Mouse (Mus musculus) lung, postnatal 36 days (tissue): ENCODE measurements around the gene Myo3b.

Source experiments
- DNase-seq: peaks from one replicate; pipeline ENCODE4 v3.0.0; 2022; ENCODE audit warnings: mixed read lengths

Gene Myo3b

DNA sequence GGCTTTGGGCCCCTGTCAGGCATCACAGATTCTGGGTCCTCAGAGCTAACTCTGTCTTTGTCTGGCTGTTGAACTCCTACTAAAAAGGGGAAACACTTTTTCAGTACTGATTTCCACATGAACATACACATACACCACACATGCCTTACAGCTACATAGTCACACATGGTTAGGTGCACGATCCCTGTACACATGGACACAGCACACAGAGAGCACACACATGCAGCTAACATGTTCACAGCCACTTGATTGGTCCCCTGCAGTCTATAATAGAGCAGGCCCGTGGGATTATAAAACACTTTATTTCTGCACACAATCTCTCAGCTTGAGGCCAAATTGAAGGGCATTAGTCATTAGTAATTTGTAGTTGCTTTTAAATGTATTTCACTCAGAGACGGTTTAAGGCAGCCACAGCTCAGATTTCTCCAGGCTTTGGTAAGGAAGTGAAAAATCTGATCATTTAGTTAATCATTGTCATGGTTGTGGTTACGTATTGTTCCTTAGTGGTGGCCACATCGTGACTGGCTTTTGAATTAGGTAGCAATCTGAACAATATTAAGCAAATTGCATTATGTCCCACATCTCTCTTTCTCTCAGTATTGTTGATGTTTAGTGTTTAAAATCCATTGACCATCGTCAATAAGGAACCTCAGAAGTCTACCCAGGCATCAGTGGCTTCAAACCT lies 27.6 kb downstream of the Myo3b start:
- no peak for DNase-seq

DNA sequence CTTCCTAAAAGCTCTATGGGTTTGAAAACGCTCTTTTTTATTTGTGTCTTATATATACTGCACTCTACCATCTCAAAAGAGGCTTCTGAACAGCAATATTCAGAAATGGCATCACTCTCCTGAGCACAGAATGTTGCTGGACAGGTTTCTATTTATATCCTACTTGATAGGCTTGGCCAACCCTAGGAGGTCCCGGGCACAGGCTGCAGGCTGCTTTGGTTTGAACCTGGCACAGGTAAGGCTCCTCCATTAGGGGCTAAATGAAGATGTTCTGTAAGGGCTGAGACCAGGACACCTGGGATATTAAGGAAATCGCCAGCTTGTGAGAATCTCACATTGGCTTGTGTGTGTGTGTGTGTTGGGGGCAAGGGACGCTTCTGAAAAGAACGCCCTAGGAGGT lies 30.9 kb downstream of the Myo3b start:
- peak; percentile 52 for DNase-seq

DNA sequence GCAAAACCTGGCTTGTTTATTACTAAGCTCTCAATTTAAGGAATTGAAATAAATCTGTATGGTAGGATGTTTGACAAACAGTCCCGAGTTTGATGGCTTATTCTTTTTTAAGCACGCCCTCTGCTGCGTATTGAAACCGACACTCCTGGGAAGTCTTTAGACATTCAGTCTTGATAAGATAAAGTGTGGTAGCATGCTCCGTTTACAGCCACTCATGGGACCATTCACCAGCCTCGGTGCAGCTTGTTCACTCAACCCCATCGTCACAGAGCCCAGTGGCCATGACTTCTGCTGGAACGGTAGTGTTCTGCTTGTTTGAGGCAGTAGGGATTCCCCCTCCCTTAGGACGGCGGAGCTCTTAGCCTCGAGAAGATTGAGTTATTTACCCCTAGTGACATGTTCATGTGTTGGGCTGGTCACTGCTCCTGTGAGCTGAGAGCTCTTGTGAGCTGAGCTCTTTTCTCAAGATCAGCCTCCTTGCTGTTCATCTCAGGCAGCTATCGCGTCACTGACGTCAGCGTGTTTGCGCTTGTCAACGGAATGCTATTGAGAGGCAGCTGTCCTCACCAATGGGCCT lies 44.6 kb downstream of the Myo3b start:
- DNase-seq = peak; percentile 32

- DNase-seq = peak; percentile 47
Measured at GRCm38 (mm10) chr2:70091261-70091660, 52.3 kb downstream of the Myo3b start.

DNA sequence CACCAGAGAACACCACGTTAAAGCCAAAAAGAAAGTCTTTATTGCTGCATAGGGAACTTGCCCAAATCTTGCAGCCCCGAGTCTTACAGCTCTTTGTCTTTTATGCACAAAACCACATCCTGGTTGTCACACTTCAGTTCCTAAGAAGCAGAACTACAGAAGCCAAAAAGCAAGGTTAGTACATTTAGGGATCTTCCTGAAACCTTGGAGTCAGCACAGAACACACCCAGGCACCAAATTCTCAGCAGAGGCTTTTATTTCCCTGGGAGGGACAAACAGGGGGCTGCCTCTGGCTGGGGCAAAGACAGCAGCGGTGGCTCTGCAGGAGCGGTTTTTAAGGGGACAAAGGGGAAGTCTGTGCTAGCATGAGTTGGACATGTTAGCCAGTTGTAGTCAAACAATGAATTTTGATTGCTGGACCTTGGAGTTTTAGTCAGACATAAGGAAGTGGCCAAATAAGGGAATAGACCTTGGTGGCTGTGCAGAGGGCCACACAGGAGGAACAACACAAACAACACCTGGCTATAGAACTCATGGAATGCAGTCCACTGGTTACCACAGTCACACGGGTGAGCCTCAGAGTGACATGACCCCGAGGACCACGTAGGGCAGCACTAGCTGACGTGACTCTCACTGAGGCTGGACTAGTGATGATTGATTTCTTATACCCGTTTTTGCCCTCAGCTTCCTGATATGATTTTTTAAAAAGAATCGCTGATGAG lies 53.0 kb downstream of the Myo3b start:
- DNase-seq = peak; percentile 54

GRCm38 (mm10) chr2:70092665-70093064 lies 53.7 kb downstream of the Myo3b start:
- peak; percentile 19 for DNase-seq

DNA sequence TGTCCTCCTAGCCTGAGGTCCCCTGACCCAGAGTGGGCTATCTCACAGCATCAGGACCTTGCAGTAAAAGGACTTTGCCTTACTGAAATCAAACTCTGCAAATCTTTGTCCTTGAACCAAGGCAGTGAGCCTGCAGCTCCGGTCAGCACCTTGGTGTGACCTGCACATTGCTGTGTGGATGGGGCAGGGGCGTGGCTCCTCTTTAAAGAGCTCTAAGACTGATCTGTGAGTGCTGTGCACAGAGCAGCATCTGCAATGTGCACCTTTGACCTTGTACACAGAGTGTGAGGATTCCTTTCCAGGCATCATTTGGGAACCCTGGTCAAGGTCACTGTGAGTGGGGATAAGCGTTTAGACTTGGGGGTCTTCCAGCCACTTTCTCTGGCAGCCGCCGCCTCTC lies 55.5 kb downstream of the Myo3b start:
- no peak for DNase-seq

DNA sequence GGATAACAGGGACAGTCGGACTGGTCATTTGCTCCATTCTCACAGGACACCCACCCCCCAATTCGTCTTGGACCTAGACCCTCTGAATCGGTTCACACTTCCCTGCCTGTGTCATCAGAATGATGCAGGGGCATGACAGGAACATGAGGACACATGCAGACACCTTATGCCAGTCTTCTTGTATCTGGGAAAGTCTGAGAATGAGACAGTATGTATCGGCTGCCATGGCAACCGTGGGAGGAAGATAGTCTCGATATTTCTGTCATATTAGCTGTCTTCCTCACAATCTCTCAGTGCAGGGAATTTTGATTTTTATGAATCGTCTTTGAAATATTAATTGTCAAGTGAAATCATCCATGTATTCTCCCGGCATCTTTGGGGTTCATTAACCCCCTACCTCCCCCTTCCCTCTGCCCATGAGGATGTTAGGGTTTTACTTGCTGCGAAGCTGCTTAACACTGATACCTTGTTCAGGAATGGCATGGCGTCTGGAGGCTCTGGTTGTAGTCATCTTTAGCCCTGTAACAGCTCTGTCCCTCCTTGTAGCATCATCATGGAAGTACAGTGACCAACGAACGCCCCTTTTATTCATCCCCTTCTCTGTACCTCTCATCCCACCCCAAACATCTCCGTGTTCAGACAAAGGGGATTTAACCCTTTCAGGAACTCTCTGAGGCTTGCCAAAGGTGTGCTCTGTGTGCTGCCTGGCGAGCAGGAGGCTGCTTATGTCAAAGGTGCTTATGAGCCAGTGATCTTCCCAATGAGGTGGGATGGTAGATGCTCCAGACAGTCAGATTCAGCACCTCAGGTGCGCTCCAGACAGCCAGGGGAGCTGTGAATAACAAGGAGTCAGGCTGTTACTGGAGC lies 58.5 kb downstream of the Myo3b start:
- DNase-seq = no peak

DNA sequence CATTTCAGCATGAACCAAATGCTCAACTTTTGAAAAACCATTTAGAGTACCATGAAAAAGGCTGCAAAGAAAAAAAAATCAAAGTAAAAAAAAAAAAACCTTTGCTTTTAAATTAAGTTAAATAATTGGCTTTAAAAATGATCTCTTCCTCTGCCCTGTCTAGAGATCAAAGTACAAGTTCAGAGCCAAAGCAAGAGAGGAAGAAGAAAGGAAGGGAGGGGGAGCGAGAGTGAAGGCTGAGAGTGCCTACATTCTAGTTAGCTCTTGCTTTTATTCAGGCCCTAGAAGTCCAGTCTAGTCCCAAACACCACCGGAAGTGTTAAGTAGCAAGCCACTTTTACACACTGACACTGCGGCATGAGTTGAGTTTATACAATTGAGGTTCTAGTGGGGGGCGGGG lies 60.5 kb downstream of the Myo3b start:
- no peak for DNase-seq

- DNase-seq = no peak
Measured at GRCm38 (mm10) chr2:70105286-70106030, 66.5 kb downstream of the Myo3b start.

- no peak for DNase-seq
Measured at GRCm38 (mm10) chr2:70109010-70109409, 70.1 kb downstream of the Myo3b start.

GRCm38 (mm10) chr2:70113798-70114782 lies 75.2 kb downstream of the Myo3b start:
- DNase-seq = no peak

GRCm38 (mm10) chr2:70118376-70119264 lies 79.7 kb downstream of the Myo3b start:
- DNase-seq = no peak

DNA sequence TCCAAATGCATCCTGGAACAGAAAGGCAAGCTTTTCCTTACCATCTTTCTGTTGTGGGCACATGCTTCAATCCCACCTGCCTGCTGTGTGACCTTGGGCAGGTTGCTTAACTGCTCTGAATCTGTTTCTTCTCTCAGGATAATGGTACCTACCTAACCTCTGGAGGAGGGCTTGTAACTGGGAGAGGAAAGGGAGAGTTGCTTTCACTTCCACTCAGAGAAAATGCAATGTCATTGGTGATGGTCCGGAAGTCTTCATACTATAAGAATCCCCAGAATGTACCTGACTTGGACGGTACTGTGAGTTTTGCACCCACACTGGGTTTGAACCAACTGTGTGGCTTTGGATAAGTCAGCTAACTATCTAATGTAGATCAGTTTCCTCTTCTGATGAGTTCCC lies 80.3 kb downstream of the Myo3b start:
- DNase-seq = no peak

DNA sequence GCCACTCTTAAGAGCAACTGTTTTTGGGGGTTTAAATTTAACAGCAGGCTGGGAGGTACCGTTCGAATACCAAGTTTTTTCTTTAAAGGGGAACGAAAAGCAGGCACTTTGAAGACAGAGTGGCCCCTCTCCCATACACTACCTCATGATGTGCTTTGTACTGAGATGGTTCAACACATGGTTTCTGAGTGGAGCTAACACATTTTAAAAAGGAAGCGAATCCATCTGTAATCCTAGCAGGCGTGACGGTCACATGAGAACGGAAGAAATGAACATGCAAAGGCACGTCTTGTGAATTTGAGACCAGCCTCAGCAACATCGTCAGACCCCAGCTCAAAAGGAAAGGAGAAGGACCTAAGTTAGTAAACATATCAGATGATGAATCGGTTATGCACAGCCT lies 87.4 kb downstream of the Myo3b start:
- DNase-seq = no peak

DNA sequence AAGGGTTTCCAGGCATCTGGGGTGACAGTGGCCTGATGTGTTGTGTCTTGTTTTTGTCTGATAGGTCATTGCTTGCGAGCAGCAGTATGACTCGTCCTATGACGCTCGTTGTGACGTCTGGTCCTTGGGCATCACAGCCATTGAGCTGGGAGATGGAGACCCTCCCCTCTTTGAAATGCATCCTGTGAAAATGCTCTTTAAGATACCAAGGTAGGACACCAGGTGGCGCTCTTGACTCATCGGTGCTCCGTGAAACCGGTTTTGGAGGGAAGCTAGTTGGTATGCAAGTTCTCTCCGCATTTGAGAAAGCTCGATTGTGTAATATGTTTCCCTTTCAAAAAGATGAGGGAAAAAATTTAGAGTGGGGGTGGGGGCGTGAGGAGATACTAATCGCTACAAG lies 87.9 kb downstream of the Myo3b start:
- peak; percentile 86 for DNase-seq

GRCm38 (mm10) chr2:70127351-70128148 lies 88.6 kb downstream of the Myo3b start:
- no peak for DNase-seq

- DNase-seq = peak; percentile 30
Measured at GRCm38 (mm10) chr2:70128590-70128989, 89.7 kb downstream of the Myo3b start.

- DNase-seq = no peak
Measured at GRCm38 (mm10) chr2:70129566-70129965, 90.6 kb downstream of the Myo3b start.
